Mouse (Mus musculus): Measurements from ENCODE around the gene Enox1. TPM values are rescaled to one million over a fixed set of nuclear protein-coding genes. Genes with fewer than 3 reads are reported as not detected.
"Not testable (repeated sequence)": the region's sequence is repeated elsewhere in the genome, so short reads cannot be mapped to it uniquely, and the experiment has no call there.

Gene Enox1
- polyA plus RNA-seq, 1 experiment from 2014 or later: 0.40 TPM

GRCm38 (mm10) chr14:77526262-77526661 is 369.7 kb downstream of the Enox1 start:
- Histone ChIP-seq H3K4me2 (no peak overlapping the region), H3K27ac (no peak overlapping the region), H3K36me3 (no peaks in the 10 kb centered on the region), H3K9ac (no peak overlapping the region), H3K4me1 (replicated peaks) (no peaks in the 10 kb centered on the region), H3K9me3 (replicated peaks) (no peaks in the 10 kb centered on the region), H3K27me3 (no peaks in the 10 kb centered on the region), H3K4me3 (replicated peaks) (no peak overlapping the region)
- WGBS (ENCODE audit: insufficient replicate concordance): 52% methylated on average over 1 of the region's 1 CpGs
- no peak for ATAC-seq (ENCODE audit: low read depth)
- DNase-seq: no peak

GRCm38 (mm10) chr14:77529201-77529600 is 372.6 kb downstream of the Enox1 start:
- H3K36me3 ChIP-seq: no peaks in the 10 kb centered on the region
- H3K27ac ChIP-seq: no peak overlapping the region
- whole genome bisulfite sequencing (ENCODE audit: insufficient replicate concordance): 72% methylated on average over 9 of the region's 9 CpGs
- no peak for ATAC-seq (ENCODE audit: low read depth)
- H3K4me3 ChIP-seq (replicated peaks): no peak overlapping the region
- no peaks in the 10 kb centered on the region for H3K4me1 ChIP-seq (replicated peaks)
- H3K27me3 ChIP-seq: no peaks in the 10 kb centered on the region
- no peak overlapping the region for H3K4me2 ChIP-seq
- H3K9ac ChIP-seq: no peak overlapping the region
- no peaks in the 10 kb centered on the region for H3K9me3 ChIP-seq (replicated peaks)
- no peak for DNase-seq

- no peak for ATAC-seq (ENCODE audit: low read depth)
- WGBS (ENCODE audit: insufficient replicate concordance): 62% methylated on average over 5 of the region's 5 CpGs
- H3K4me2 ChIP-seq: no peak overlapping the region
- H3K9me3 ChIP-seq (replicated peaks): no peaks in the 10 kb centered on the region
- H3K27me3 ChIP-seq: no peaks in the 10 kb centered on the region
- no peak overlapping the region for H3K9ac ChIP-seq
- no peak for DNase-seq
- no peak overlapping the region for H3K27ac ChIP-seq
- H3K4me3 ChIP-seq (replicated peaks): no peak overlapping the region
- no peaks in the 10 kb centered on the region for H3K4me1 ChIP-seq (replicated peaks)
- H3K36me3 ChIP-seq: no peaks in the 10 kb centered on the region
These were observed 373.1 kb downstream of the Enox1 start for GRCm38 (mm10) chr14:77529621-77530020.

GRCm38 (mm10) chr14:77533638-77534037 is 377.1 kb downstream of the Enox1 start:
- Histone ChIP-seq H3K9ac (no peak overlapping the region), H3K27me3 (no peaks in the 10 kb centered on the region), H3K4me1 (replicated peaks) (no peaks in the 10 kb centered on the region), H3K27ac (no peak overlapping the region), H3K36me3 (no peaks in the 10 kb centered on the region), H3K4me3 (replicated peaks) (no peak overlapping the region), H3K9me3 (replicated peaks) (no peaks in the 10 kb centered on the region), H3K4me2 (no peak overlapping the region)
- DNase-seq: no peak
- no peak for ATAC-seq (ENCODE audit: low read depth)
- 41% methylated on average over 5 of the region's 5 CpGs for WGBS (ENCODE audit: insufficient replicate concordance)

DNA sequence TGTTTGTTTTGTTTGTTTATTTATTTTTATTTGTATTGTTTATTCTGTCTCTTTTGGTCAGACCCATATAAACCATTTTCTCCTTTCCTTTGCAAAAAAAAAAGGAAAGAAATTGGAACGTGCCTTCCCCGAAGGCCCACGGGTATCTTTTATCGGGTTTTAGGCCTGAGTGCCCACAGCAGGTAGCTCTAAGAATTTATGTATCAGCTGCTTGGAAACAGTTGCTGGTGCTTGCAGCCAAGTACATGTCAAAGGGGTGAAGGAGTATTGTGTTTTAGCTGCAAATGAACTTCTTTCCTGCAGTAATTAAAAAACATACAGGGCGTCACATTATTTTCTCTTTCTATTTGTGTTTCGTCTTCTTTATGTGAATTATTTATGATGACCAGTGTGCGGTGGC is 377.6 kb downstream of the Enox1 start:
- H3K36me3 ChIP-seq: no peaks in the 10 kb centered on the region
- H3K27me3 ChIP-seq: no peaks in the 10 kb centered on the region
- H3K9me3 ChIP-seq (replicated peaks): no peaks in the 10 kb centered on the region
- no peak overlapping the region for H3K4me3 ChIP-seq (replicated peaks)
- no peak overlapping the region for H3K4me2 ChIP-seq
- ATAC-seq (ENCODE audit: low read depth) (no peak), DNase-seq (no peak)
- no peak overlapping the region for H3K27ac ChIP-seq
- no peak overlapping the region for H3K9ac ChIP-seq
- H3K4me1 ChIP-seq (replicated peaks): no peaks in the 10 kb centered on the region
- WGBS (ENCODE audit: insufficient replicate concordance): 79% methylated on average over 7 of the region's 7 CpGs

- no peaks in the 10 kb centered on the region for H3K27me3 ChIP-seq
- WGBS (ENCODE audit: insufficient replicate concordance): 34% methylated on average over 2 of the region's 2 CpGs
These were observed 380.0 kb downstream of the Enox1 start for GRCm38 (mm10) chr14:77536592-77536991.

DNA sequence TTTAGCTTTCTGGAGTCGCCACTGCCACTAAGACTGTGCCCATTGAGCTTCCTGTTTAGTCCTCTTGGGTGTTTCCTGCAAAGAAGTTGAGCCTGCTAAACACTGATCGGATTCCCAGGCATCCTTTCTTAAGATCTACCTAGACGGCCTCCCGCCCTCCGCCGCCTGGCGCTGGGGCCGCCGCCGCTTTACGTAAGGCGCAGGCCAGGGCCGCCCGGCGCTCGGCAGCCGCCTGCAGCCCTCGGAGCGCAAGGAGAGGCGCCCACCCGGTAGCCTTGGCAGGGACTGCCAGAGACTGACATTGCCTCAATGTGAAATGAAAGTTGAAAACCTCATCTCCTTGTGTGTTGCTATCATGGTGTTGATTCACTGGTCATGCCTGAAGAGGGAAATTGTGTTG is 383.0 kb downstream of the Enox1 start:
- not testable (repeated sequence) for H3K36me3 ChIP-seq; DNase-seq; ATAC-seq (ENCODE audit: low read depth); H3K4me1 ChIP-seq (replicated peaks); H3K9me3 ChIP-seq (replicated peaks); H3K4me2 ChIP-seq; H3K9ac ChIP-seq; H3K4me3 ChIP-seq (replicated peaks); H3K27me3 ChIP-seq; H3K27ac ChIP-seq
- WGBS (ENCODE audit: insufficient replicate concordance): 69% methylated on average over 21 of the region's 21 CpGs

More at GRCm38 (mm10) chr14:77536592-77536991, 380.0 kb downstream of the Enox1 start:
- ATAC-seq (ENCODE audit: low read depth) (no peak), DNase-seq (no peak)
- Histone ChIP-seq H3K9me3 (replicated peaks) (no peaks in the 10 kb centered on the region), H3K27ac (no peak overlapping the region), H3K4me3 (replicated peaks) (no peak overlapping the region), H3K9ac (no peak overlapping the region), H3K4me2 (no peak overlapping the region), H3K36me3 (no peaks in the 10 kb centered on the region), H3K4me1 (replicated peaks) (no peaks in the 10 kb centered on the region)

DNA sequence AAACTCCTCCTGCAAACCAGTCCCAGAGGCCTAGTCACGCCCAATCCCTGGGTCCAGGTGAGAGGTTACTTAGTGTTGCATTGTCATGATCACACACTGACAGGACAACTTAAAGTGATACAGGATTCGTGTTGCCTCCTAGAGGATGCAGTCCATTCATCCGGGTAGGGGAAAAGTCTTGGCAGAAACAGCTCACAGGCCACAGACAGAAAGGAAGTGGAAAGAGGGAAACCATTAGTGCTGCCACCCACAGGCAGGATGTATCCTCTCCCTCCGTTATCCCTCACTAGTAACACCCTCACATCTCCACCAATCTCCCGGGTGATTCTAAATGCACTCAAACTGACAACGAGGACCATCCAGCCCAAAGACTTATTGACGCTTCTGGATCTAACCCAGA is 385.4 kb downstream of the Enox1 start:
- Histone ChIP-seq H3K36me3 (no peaks in the 10 kb centered on the region), H3K27ac (no peak overlapping the region), H3K4me2 (no peak overlapping the region), H3K9me3 (replicated peaks) (no peaks in the 10 kb centered on the region), H3K9ac (no peak overlapping the region), H3K27me3 (no peaks in the 10 kb centered on the region), H3K4me3 (replicated peaks) (no peak overlapping the region), H3K4me1 (replicated peaks) (no peaks in the 10 kb centered on the region)
- WGBS (ENCODE audit: insufficient replicate concordance): 60% methylated on average over 7 of the region's 7 CpGs
- no peak for ATAC-seq (ENCODE audit: low read depth)
- DNase-seq: no peak

GRCm38 (mm10) chr14:77546531-77547274 is 390.1 kb downstream of the Enox1 start:
- Histone ChIP-seq H3K4me2 (no peak overlapping the region), H3K36me3 (no peaks in the 10 kb centered on the region), H3K4me1 (replicated peaks) (no peaks in the 10 kb centered on the region), H3K4me3 (replicated peaks) (no peak overlapping the region), H3K9me3 (replicated peaks) (no peaks in the 10 kb centered on the region), H3K27me3 (no peaks in the 10 kb centered on the region), H3K9ac (no peak overlapping the region), H3K27ac (no peak overlapping the region)
- ATAC-seq (ENCODE audit: low read depth): no peak
- no peak for DNase-seq
- WGBS (ENCODE audit: insufficient replicate concordance): 62% methylated on average over 8 of the region's 8 CpGs

GRCm38 (mm10) chr14:77547351-77547750 is 390.8 kb downstream of the Enox1 start:
- no peaks in the 10 kb centered on the region for H3K36me3 ChIP-seq
- H3K27me3 ChIP-seq: no peaks in the 10 kb centered on the region
- no peak overlapping the region for H3K27ac ChIP-seq
- H3K9me3 ChIP-seq (replicated peaks): no peaks in the 10 kb centered on the region
- H3K4me3 ChIP-seq (replicated peaks): no peak overlapping the region
- ATAC-seq (ENCODE audit: low read depth) (no peak), DNase-seq (no peak)
- no peak overlapping the region for H3K9ac ChIP-seq
- H3K4me1 ChIP-seq (replicated peaks): no peaks in the 10 kb centered on the region
- 60% methylated on average over 5 of the region's 5 CpGs for WGBS (ENCODE audit: insufficient replicate concordance)
- no peak overlapping the region for H3K4me2 ChIP-seq

- H3K4me2 ChIP-seq: no peak overlapping the region
- no peak for ATAC-seq (ENCODE audit: low read depth)
- 42% methylated on average over 5 of the region's 5 CpGs for WGBS (ENCODE audit: insufficient replicate concordance)
These were observed 392.4 kb downstream of the Enox1 start for GRCm38 (mm10) chr14:77548963-77549362.

DNA sequence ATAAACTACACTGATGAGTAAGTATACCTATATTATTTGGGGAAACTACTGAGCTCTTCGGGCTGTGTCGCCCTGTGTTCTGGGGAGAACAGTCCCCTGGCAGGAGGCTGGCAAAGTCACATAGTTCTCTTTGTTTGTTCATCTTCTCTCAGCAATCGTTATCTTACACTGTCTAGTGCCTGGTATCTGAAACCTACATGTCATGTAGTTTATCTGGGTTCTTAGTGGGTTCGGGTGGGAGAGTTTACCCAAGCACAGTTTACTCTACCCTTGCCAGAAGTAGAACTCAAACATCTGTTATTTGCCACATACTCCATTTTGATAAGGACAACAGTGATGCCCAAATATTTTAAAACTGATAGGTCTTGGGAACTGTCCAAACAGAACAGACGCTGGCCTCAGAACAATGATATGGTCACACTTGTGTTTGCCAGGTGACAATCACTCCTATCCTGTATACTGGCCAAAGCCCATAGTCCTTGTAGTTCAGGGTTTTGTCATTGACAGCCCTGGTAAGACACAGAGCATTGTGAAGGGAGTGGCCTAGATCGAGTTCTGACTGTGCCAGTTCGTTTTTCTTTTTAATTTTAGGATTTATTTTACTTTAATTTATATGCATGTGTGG is 401.0 kb downstream of the Enox1 start:
- ATAC-seq (ENCODE audit: low read depth) (no peak), DNase-seq (no peak)
- Histone ChIP-seq H3K27ac (no peak overlapping the region), H3K9me3 (replicated peaks) (no peaks in the 10 kb centered on the region), H3K4me3 (replicated peaks) (no peak overlapping the region), H3K4me1 (replicated peaks) (no peaks in the 10 kb centered on the region), H3K4me2 (no peak overlapping the region), H3K27me3 (no peaks in the 10 kb centered on the region), H3K9ac (no peak overlapping the region), H3K36me3 (no peaks in the 10 kb centered on the region)
- 55% methylated on average over 7 of the region's 7 CpGs for whole genome bisulfite sequencing (ENCODE audit: insufficient replicate concordance)

More at GRCm38 (mm10) chr14:77548963-77549362, 392.4 kb downstream of the Enox1 start:
- Histone ChIP-seq H3K27ac (no peak overlapping the region), H3K9me3 (replicated peaks) (no peaks in the 10 kb centered on the region), H3K27me3 (no peaks in the 10 kb centered on the region), H3K9ac (no peak overlapping the region), H3K36me3 (no peaks in the 10 kb centered on the region), H3K4me3 (replicated peaks) (no peak overlapping the region), H3K4me1 (replicated peaks) (no peaks in the 10 kb centered on the region)
- no peak for DNase-seq
